Mouse (Mus musculus) MEL (cell line): ENCODE results near the gene Accsl. TPM values are rescaled to one million over a fixed set of nuclear protein-coding genes. Genes with fewer than 3 reads are reported as not detected.

Source experiments
- DNase-seq: peaks from one replicate; pipeline ENCODE4 v3.0.0; 2011; ENCODE audit warnings: low read depth, low spot score
- H3K27ac ChIP-seq: 2 replicates; pipeline ENCODE4 v1.5.1; 2012; ENCODE audit warnings: low read depth, mild to moderate bottlenecking, control low read depth, low read length, moderate library complexity; ENCODE audit not compliant: control insufficient read depth
- H3K27me3 ChIP-seq, 2 experiments: fragments of 150-350 bp in 1 of 2; sonication (generic) in 1 of 2; 2 replicates each; pipeline ENCODE4 v1.6.1; 2012; ENCODE audit warnings: low read length in 2 of 2, mild to moderate bottlenecking in 2 of 2, improper control_type of control experiment in 1 of 2, moderate library complexity in 1 of 2; ENCODE audit not compliant: insufficient read depth in 2 of 2, control insufficient read depth in 1 of 2
- H3K36me3 ChIP-seq, 2 experiments: 2 replicates each; pipeline ENCODE4 v1.6.1; 2012 to 2014; ENCODE audit warnings: low read length in 2 of 2, improper control_type of control experiment in 1 of 2, inconsistent platforms in 1 of 2, mild to moderate bottlenecking in 1 of 2; ENCODE audit not compliant: insufficient read depth in 2 of 2, control insufficient read depth in 1 of 2
- H3K4me1 ChIP-seq, 2 experiments: fragments of 150-350 bp in 1 of 2; sonication (generic) in 1 of 2; 2 replicates each; pipeline ENCODE4 v1.6.1; 2012; ENCODE audit warnings: low read length in 2 of 2, improper control_type of control experiment in 1 of 2, mild to moderate bottlenecking in 1 of 2; ENCODE audit not compliant: insufficient read depth in 2 of 2, control insufficient read depth in 1 of 2
- H3K4me3 ChIP-seq, 2 experiments: fragments of 150-350 bp in 1 of 2; sonication (generic) in 1 of 2; 2 replicates each; pipeline ENCODE4 v1.5.1; 2012; ENCODE audit warnings: low read depth in 2 of 2, low read length in 2 of 2, mild to moderate bottlenecking in 2 of 2, moderate library complexity in 2 of 2, control low read depth in 1 of 2, improper control_type of control experiment in 1 of 2; ENCODE audit not compliant: control insufficient read depth in 1 of 2, insufficient read depth in 1 of 2
- H3K79me2 ChIP-seq: 2 replicates; pipeline ENCODE4 v1.6.1; 2012; ENCODE audit warnings: mild to moderate bottlenecking, low read length, moderate library complexity; ENCODE audit not compliant: control insufficient read depth, poor library complexity, insufficient read depth
- H3K9ac ChIP-seq: 2 replicates; pipeline ENCODE4 v1.6.1; 2012; ENCODE audit warnings: low read depth, mild to moderate bottlenecking, control low read depth, low read length, moderate library complexity; ENCODE audit not compliant: control insufficient read depth, poor library complexity, severe bottlenecking
- H3K9me3 ChIP-seq: fragments of 150-350 bp; sonication (generic); replicated peaks from 2 replicates; pipeline ENCODE4 v1.6.1; 2012; ENCODE audit warnings: mild to moderate bottlenecking, low read length, improper control_type of control experiment, moderate library complexity; ENCODE audit not compliant: insufficient read depth
- BHLHE40 ChIP-seq: IDR thresholded peaks from 2 replicates; pipeline ENCODE4 v1.6.1; 2012; ENCODE audit warnings: low read depth, mild to moderate bottlenecking, inconsistent platforms, low read length, improper control_type of control experiment, borderline replicate concordance
- CHD1 ChIP-seq: IDR thresholded peaks from 2 replicates; pipeline ENCODE4 v1.6.1; 2012; ENCODE audit warnings: low read depth, mild to moderate bottlenecking, inconsistent platforms, low read length, improper control_type of control experiment
- CHD2 ChIP-seq: IDR thresholded peaks from 2 replicates; pipeline ENCODE4 v1.6.1; 2011; ENCODE audit warnings: low read length, improper control_type of control experiment
- E2F4 ChIP-seq: IDR thresholded peaks from 2 replicates; pipeline ENCODE4 v1.6.1; 2011; ENCODE audit warnings: low read depth, low read length, improper control_type of control experiment, borderline replicate concordance
- ETS1 ChIP-seq: IDR thresholded peaks from 2 replicates; pipeline ENCODE4 v1.6.1; 2012; ENCODE audit warnings: low read depth, mild to moderate bottlenecking, inconsistent platforms, low read length, improper control_type of control experiment, moderate library complexity
- GATA1 ChIP-seq: IDR thresholded peaks from 2 replicates; pipeline ENCODE4 v1.6.1; 2011; ENCODE audit warnings: low read depth, low read length, improper control_type of control experiment
- JUND ChIP-seq: IDR thresholded peaks from 2 replicates; pipeline ENCODE4 v1.6.1; 2011; ENCODE audit warnings: low read depth, mild to moderate bottlenecking, improper control_type of control experiment, low read length
- KAT2A ChIP-seq: conservative IDR thresholded peaks from 2 replicates; pipeline ENCODE4 v1.6.1; 2012; ENCODE audit warnings: low read depth, low read length, improper control_type of control experiment, inconsistent platforms
- MAZ ChIP-seq: IDR thresholded peaks from 2 replicates; pipeline ENCODE4 v1.6.1; 2012; ENCODE audit warnings: low read depth, mild to moderate bottlenecking, inconsistent platforms, low read length, improper control_type of control experiment
- MXI1 ChIP-seq: IDR thresholded peaks from 2 replicates; pipeline ENCODE4 v1.6.1; 2011; ENCODE audit warnings: mild to moderate bottlenecking, low read depth, low read length, improper control_type of control experiment
- MYB ChIP-seq: IDR thresholded peaks from 2 replicates; pipeline ENCODE4 v1.6.1; 2011; ENCODE audit warnings: mild to moderate bottlenecking, low read depth, low read length, improper control_type of control experiment
- NELFE ChIP-seq: IDR thresholded peaks from 2 replicates; pipeline ENCODE4 v1.6.1; 2011; ENCODE audit warnings: low read depth, low read length, improper control_type of control experiment
- POLR2AphosphoS2 ChIP-seq: IDR thresholded peaks from 2 replicates; pipeline ENCODE4 v1.6.1; 2011; ENCODE audit warnings: low read length, improper control_type of control experiment
- POLR2AphosphoS5 ChIP-seq: IDR thresholded peaks from 2 replicates; pipeline ENCODE4 v1.6.1; 2012; ENCODE audit warnings: low read depth, borderline replicate concordance, mild to moderate bottlenecking, inconsistent platforms, low read length, moderate library complexity, mixed read lengths
- RAD21 ChIP-seq: IDR thresholded peaks from 2 replicates; pipeline ENCODE4 v1.6.1; 2011; ENCODE audit warnings: mild to moderate bottlenecking, low read depth, low read length, improper control_type of control experiment
- RCOR1 ChIP-seq: IDR thresholded peaks from 2 replicates; pipeline ENCODE4 v1.6.1; 2012; ENCODE audit warnings: low read depth, mild to moderate bottlenecking, inconsistent platforms, low read length, improper control_type of control experiment
- TBP ChIP-seq: IDR thresholded peaks from 2 replicates; pipeline ENCODE4 v1.8.0; 2011; ENCODE audit warnings: low read depth, low read length, improper control_type of control experiment
- TCF12 ChIP-seq: IDR thresholded peaks from 2 replicates; pipeline ENCODE4 v1.6.1; 2014; ENCODE audit warnings: low read depth, mild to moderate bottlenecking, inconsistent platforms, low read length, improper control_type of control experiment, moderate library complexity
- USF1 ChIP-seq: IDR thresholded peaks from 2 replicates; pipeline ENCODE4 v1.6.1; 2014; ENCODE audit warnings: low read depth, mild to moderate bottlenecking, inconsistent platforms, low read length, improper control_type of control experiment, moderate library complexity
- USF2 ChIP-seq, 2 experiments: IDR thresholded peaks; 2 replicates each; pipeline ENCODE4 v1.6.1; 2011 to 2012; ENCODE audit warnings: improper control_type of control experiment in 2 of 2, low read length in 2 of 2, borderline replicate concordance in 1 of 2, inconsistent platforms in 1 of 2, low read depth in 1 of 2, mild to moderate bottlenecking in 1 of 2; ENCODE audit not compliant: insufficient read depth in 1 of 2
- ZC3H11A ChIP-seq: IDR thresholded peaks from 2 replicates; pipeline ENCODE4 v1.6.1; 2012; ENCODE audit warnings: low read depth, mild to moderate bottlenecking, inconsistent platforms, low read length, improper control_type of control experiment
- ZKSCAN1 ChIP-seq: IDR thresholded peaks from 2 replicates; pipeline ENCODE4 v1.6.1; 2012; ENCODE audit warnings: low read depth, mild to moderate bottlenecking, inconsistent platforms, low read length, improper control_type of control experiment, moderate library complexity
- polyA plus RNA-seq, 2 experiments: library from polyadenylated mRNA; stranded (reverse) in 1 of 2; unstranded in 1 of 2; fragments of >175 nt in 1 of 2; fragments of >200 nt in 1 of 2; gene quantifications; 2 replicates each; pipeline versions ENCODE4 v1.2.1 to v1.2.4; 2012; ENCODE audit warnings: low replicate concordance in 2 of 2, low read depth in 1 of 2; ENCODE audit not compliant: insufficient read length in 2 of 2, insufficient read depth in 1 of 2, missing spikeins in 1 of 2
- total RNA-seq: library from RNA; depleted of rRNA; stranded (reverse); fragments of 300-350 nt; gene quantifications from 2 replicates; pipeline ENCODE4 v1.2.3, GENCODE M21; 2012; rRNA removed

Gene Accsl
- total RNA-seq (not detected in 2 replicates), polyA plus RNA-seq (not detected)

DNA sequence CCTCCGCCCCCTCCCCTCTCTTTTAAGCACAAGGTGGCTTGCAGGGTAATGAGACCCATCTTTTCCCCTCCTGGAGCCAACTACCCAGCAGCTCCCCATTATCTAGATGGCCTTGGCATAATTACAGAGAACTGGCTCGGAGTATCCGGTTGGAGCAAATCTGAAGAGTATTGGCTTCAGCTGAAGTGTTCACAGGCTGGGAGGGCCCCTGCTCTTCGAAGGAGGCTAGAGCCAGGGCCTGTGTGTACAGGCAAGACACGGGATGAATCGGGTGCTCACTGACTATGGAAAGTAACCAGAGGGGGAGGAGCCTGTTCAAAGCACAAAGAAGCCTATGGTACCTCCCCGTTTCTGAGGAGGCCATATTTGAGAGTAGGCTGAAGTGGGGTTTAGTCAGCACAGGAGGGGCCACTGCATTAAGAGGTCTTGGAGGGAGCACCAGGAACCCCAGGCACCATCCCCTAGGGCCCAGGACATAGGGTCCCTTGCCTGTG is at the start of gene Accsl:
Gene Accsl (minus strand): TSS at position 51 of the 494 bp plus-strand sequence.
- DNase-seq, result no peak
- H3K27me3 ChIP-seq, result peaks cover 16 to 23% of the 10 kb centered on the region in 2 experiments
- H3K36me3 ChIP-seq, result no peaks in the 10 kb centered on the region
- no peak within 1 kb of the TSS for H3K4me3 ChIP-seq
- H3K4me1 ChIP-seq, result no peaks in the 10 kb centered on the region
- H3K9me3 ChIP-seq, result no peaks in the 10 kb centered on the region
- H3K79me2 ChIP-seq, result no peaks in the 10 kb centered on the region
- TF ChIP-seq BHLHE40 (no peak), ZKSCAN1 (no peak), POLR2AphosphoS2 (no peak), MAZ (no peak), KAT2A (no peak), CHD1 (no peak), CHD2 (no peak), TBP (no peak), USF2 (IDR thresholded peaks at IDR 0.05; ENCODE audit: borderline replicate concordance in 1 of 2, insufficient read depth in 1 of 2, low read depth in 1 of 2, low read length in 2 of 2) (no peak), RAD21 (no peak), GATA1 (no peak), MXI1 (no peak), POLR2AphosphoS5 (no peak), RCOR1 (no peak), NELFE (no peak)
- H3K9ac ChIP-seq, result no peak within 1 kb of the TSS
- H3K27ac ChIP-seq, result no peak within 1 kb of the TSS

- H3K27ac ChIP-seq, result no peak overlapping the region
- H3K4me1 ChIP-seq, result no peaks in the 10 kb centered on the region
- H3K9ac ChIP-seq, result no peak overlapping the region
- no peak for TF ChIP-seq MAZ
- no peak for TF ChIP-seq E2F4
- TF ChIP-seq ETS1, result no peak
- TF ChIP-seq ZKSCAN1, result no peak
- TF ChIP-seq JUND, result no peak
- TF ChIP-seq ZC3H11A, result no peak
- TF ChIP-seq USF1, result no peak
- TF ChIP-seq NELFE, result no peak
- no peak for TF ChIP-seq TCF12
- TF ChIP-seq POLR2AphosphoS2, result no peak
- TF ChIP-seq MYB, result no peak
- H3K9me3 ChIP-seq, result no peaks in the 10 kb centered on the region
- no peak for DNase-seq
- peaks cover 0 to 13% of the 10 kb centered on the region in 2 experiments; a peak in 3 of 4 replicates for H3K27me3 ChIP-seq
- H3K36me3 ChIP-seq, result no peaks in the 10 kb centered on the region
- no peak overlapping the region for H3K4me3 ChIP-seq
- H3K79me2 ChIP-seq, result no peaks in the 10 kb centered on the region
These were observed 44.6 kb upstream of the Accsl start for GRCm38 (mm10) chr2:93913552-93913951.
